Mouse (Mus musculus) gastrocnemius, postnatal 36 days (tissue): ENCODE measurements around the gene Tekt5. TPM values are rescaled to one million over a fixed set of nuclear protein-coding genes. Genes with fewer than 3 reads are reported as not detected.

Source experiments
- total RNA-seq, 2 experiments: library from RNA; stranded (reverse); gene quantifications; 2 replicates each; pipeline ENCODE4 v1.2.3; 2021

Tekt5 gene
- total RNA-seq, 2 experiments from 2014 or later = not detected

Other genes starting within 250 kb of the Tekt5 start
- not detected for gene Rpl39l, start 225.3 kb downstream of the Tekt5 start, total RNA-seq
- not detected for gene Atf7ip2, start 202.8 kb downstream of the Tekt5 start, total RNA-seq
- 1 to 10 TPM; 4.3 to 4.9 TPM for gene Emp2, start 81.5 kb downstream of the Tekt5 start, total RNA-seq
- gene Nubp1, start 16.5 kb upstream of the Tekt5 start, total RNA-seq = 1 to 10 TPM; 5.8 to 6.0 TPM
- gene Tvp23a, start 51.9 kb upstream of the Tekt5 start, total RNA-seq = under 1 TPM; 0.23 to 0.37 TPM
- gene Ciita, start 84.6 kb upstream of the Tekt5 start, total RNA-seq = under 1 TPM; 0.22 to 0.61 TPM
- 10 to 100 TPM; 39.3 to 47.4 TPM for gene Dexi, start 147.6 kb upstream of the Tekt5 start, total RNA-seq
- 10 to 100 TPM; 59.3 to 70.8 TPM for gene Clec16a, start 149.8 kb upstream of the Tekt5 start, total RNA-seq